8 mouse cellular contexts compared by ENCODE assay signal in the genomic region with DNA sequence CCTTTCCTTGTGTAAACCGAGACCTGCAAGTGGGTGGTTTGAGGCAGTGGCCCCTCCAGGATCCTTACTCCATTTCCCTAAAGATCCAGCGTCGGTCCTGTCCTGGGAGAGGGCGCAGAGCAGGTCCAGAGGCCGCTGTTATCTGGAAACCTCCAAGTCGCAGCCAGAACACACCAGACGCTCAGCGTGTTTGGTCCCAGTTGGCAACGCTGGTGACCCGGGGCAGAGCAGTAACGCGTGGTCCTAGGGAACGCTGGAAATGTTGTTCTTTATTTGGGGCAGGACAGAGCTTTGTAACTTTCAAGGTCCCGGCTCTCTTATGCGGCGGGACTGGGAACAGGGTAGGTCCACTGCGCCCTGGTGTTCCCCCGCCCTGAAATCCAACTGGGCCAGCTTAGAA. TPM values are rescaled to one million over a fixed set of nuclear protein-coding genes. Genes with fewer than 3 reads are reported as not detected.
DNase-seq lines count a peak whose midpoint lies in the region; ATAC-seq and TF ChIP-seq lines count a peak whose summit lies in the region.

No protein-coding gene starts in this region.

- no peak for TF ChIP-seq CTCF in thymus, adult 2 months (IDR thresholded peaks at IDR 0.05; ENCODE audit: borderline replicate concordance, control insufficient read depth, extremely low read depth, insufficient read depth, low read length, poor library complexity)
- no peak for TF ChIP-seq CTCF in intestine, postnatal 0 days (IDR thresholded peaks at IDR 0.05; ENCODE audit: low read depth)

- 24% methylated on average over 18 of the region's 18 CpGs for WGBS in thymus, adult 2 months
- WGBS in intestine, postnatal 0 days, result 3% methylated on average over 18 of the region's 18 CpGs
- 5% methylated on average over 18 of the region's 18 CpGs for WGBS in neural tube, embryonic 14.5 days

- peak overlapping the region; percentile 56 for H3K4me3 ChIP-seq in thymus, adult 2 months (ENCODE audit: control insufficient read depth, insufficient read depth, low read length)
- peak overlapping the region; percentile 78 for H3K4me3 ChIP-seq in intestine, postnatal 0 days (ENCODE audit: low read depth, low read length)
- H3K4me3 ChIP-seq in neural tube, embryonic 14.5 days (ENCODE audit: low read depth, low read length), result peak overlapping the region; percentile 54

- peak overlapping the region; percentile 74 for H3K9ac ChIP-seq in intestine, postnatal 0 days (ENCODE audit: low read depth, low read length)
- H3K9ac ChIP-seq in neural tube, embryonic 14.5 days (replicated peaks; ENCODE audit: low read depth, low read length), result peak overlapping the region; percentile 41; the same call in 1 of the 2 replicates

- peaks cover 55% of the 10 kb centered on the region for H3K4me1 ChIP-seq in thymus, adult 2 months (replicated peaks; ENCODE audit: control insufficient read depth, insufficient read depth, low read length)
- H3K4me1 ChIP-seq in intestine, postnatal 0 days (replicated peaks; ENCODE audit: control insufficient read depth, insufficient read depth, low read length), result peaks cover 10% of the 10 kb centered on the region; the same call in 1 of the 2 replicates
- H3K4me1 ChIP-seq in neural tube, embryonic 14.5 days (ENCODE audit: control insufficient read depth, insufficient read depth, low read length), result peaks cover 5% of the 10 kb centered on the region; the same call in 1 of the 2 replicates

- no peaks in the 10 kb centered on the region for H3K36me3 ChIP-seq in thymus, adult 2 months (ENCODE audit: control insufficient read depth, insufficient read depth, low read length)
- H3K36me3 ChIP-seq in intestine, postnatal 0 days (ENCODE audit: control insufficient read depth, insufficient read depth), result 0 out of 2 replicates have a peak, but pooled peaks cover 4% of the 10 kb centered on the region
- H3K36me3 ChIP-seq in neural tube, embryonic 14.5 days (ENCODE audit: control insufficient read depth, insufficient read depth, low read length), result no peaks in the 10 kb centered on the region

- intact Hi-C loops in gastrocnemius, postnatal 36 days (cut with DNase I), result no loop called here

- H3K4me2 ChIP-seq in intestine, postnatal 0 days (replicated peaks; ENCODE audit: low read depth), result peak overlapping the region; percentile 78
- peak overlapping the region; percentile 95 for H3K4me2 ChIP-seq in neural tube, embryonic 14.5 days (ENCODE audit: low read depth, low read length)

- ATAC-seq in intestine, postnatal 0 days, result no peak
- peak; percentile 12; the same call in 1 of the 2 replicates for ATAC-seq in neural tube, embryonic 14.5 days (ENCODE audit: low read depth)

- peak; percentile 41 for DNase-seq in adrenal gland, postnatal 25 days
- DNase-seq in adrenal gland, adult 8-10 months, result no peak
- DNase-seq in thymus, adult 2 months, result no peak
- no peak for DNase-seq in thymus, adult 18-20 months
- DNase-seq in cerebellum, adult 9-11 months, result no peak
- no peak for DNase-seq in gastrocnemius, postnatal 36 days

- TF ChIP-seq POLR2A in thymus, adult 2 months (IDR thresholded peaks at IDR 0.05; ENCODE audit: control insufficient read depth, extremely low read depth, insufficient read depth, low read length, poor library complexity), result no peak

- H3K9me3 ChIP-seq in intestine, postnatal 0 days (ENCODE audit: control insufficient read depth), result no peaks in the 10 kb centered on the region
- no peaks in the 10 kb centered on the region for H3K9me3 ChIP-seq in neural tube, embryonic 14.5 days (ENCODE audit: control insufficient read depth, low read length)

- no peak overlapping the region for H3K27ac ChIP-seq in thymus, adult 2 months (ENCODE audit: control insufficient read depth, insufficient read depth, low read length)
- H3K27ac ChIP-seq in intestine, postnatal 0 days (ENCODE audit: low read depth, low read length), result peak overlapping the region; percentile 76
- no peak overlapping the region for H3K27ac ChIP-seq in neural tube, embryonic 14.5 days (ENCODE audit: low read depth, low read length)

- H3K27me3 ChIP-seq in thymus, adult 2 months (ENCODE audit: control insufficient read depth, insufficient read depth, low read length), result no peaks in the 10 kb centered on the region
- H3K27me3 ChIP-seq in intestine, postnatal 0 days (replicated peaks; ENCODE audit: control insufficient read depth, insufficient read depth, low read length), result no peaks in the 10 kb centered on the region
- H3K27me3 ChIP-seq in neural tube, embryonic 14.5 days (ENCODE audit: control insufficient read depth, insufficient read depth, low read length), result peaks cover 38% of the 10 kb centered on the region

RNA-seq across cellular contexts. Expression of a gene that starts 0.4 kb away (rescaled TPM):
- 77.2 and 92.4 TPM in 2 replicates for total RNA-seq in adrenal gland, postnatal 25 days (2021)
- 10 to 100 TPM; 79.6 to 95.9 (median 87.5) TPM for total RNA-seq in adrenal gland, adult 8-10 months (2022)
- polyA plus RNA-seq in thymus, adult 2 months (2012; rRNA removed), result 47.3 and 49.3 TPM in 2 replicates
- 9.5 and 10.2 TPM in 2 replicates for polyA plus RNA-seq in intestine, postnatal 0 days (2015; fragmentation: Nextera tagmentation; extraction: Ambion mirVana)
- 0.71 and 1.4 TPM in 2 replicates for polyA plus RNA-seq in neural tube, embryonic 14.5 days (2014; fragmentation: Nextera tagmentation; extraction: Ambion mirVana)
- 10 to 100 TPM; 12.4 to 13.3 TPM for total RNA-seq in gastrocnemius, postnatal 36 days (2021)

RNA-seq across cellular contexts. Expression of a gene that starts 6.9 kb away (rescaled TPM):
- 6.1 and 9.5 TPM in 2 replicates for total RNA-seq in adrenal gland, postnatal 25 days (2021)
- total RNA-seq in adrenal gland, adult 8-10 months (2022), result 10 to 100 TPM in 3 of 4 experiments, 1 to 10 TPM in 1; 5.8 to 22.3 (median 14.0) TPM
- 6.0 and 6.4 TPM in 2 replicates for polyA plus RNA-seq in thymus, adult 2 months (2012; rRNA removed)
- 0.90 and 1.3 TPM in 2 replicates for polyA plus RNA-seq in intestine, postnatal 0 days (2015; fragmentation: Nextera tagmentation; extraction: Ambion mirVana)
- polyA plus RNA-seq in neural tube, embryonic 14.5 days (2014; fragmentation: Nextera tagmentation; extraction: Ambion mirVana), result 0.41 TPM in 1 of 2 replicates, not detected in the other
- total RNA-seq in gastrocnemius, postnatal 36 days (2021), result under 1 TPM in 1 of 2 experiments, not detected in 1; 0.25 TPM

RNA-seq across cellular contexts. Expression of a gene that starts 37.6 kb away (rescaled TPM):
- total RNA-seq in adrenal gland, postnatal 25 days (2021), result 35.0 and 46.2 TPM in 2 replicates
- total RNA-seq in adrenal gland, adult 8-10 months (2022), result 10 to 100 TPM; 46.5 to 54.7 (median 50.7) TPM
- 101 and 106 TPM in 2 replicates for polyA plus RNA-seq in thymus, adult 2 months (2012; rRNA removed)
- 24.5 and 26.3 TPM in 2 replicates for polyA plus RNA-seq in intestine, postnatal 0 days (2015; fragmentation: Nextera tagmentation; extraction: Ambion mirVana)
- 63.3 and 65.9 TPM in 2 replicates for polyA plus RNA-seq in neural tube, embryonic 14.5 days (2014; fragmentation: Nextera tagmentation; extraction: Ambion mirVana)
- 10 to 100 TPM; 10.9 to 12.7 TPM for total RNA-seq in gastrocnemius, postnatal 36 days (2021)

RNA-seq across cellular contexts. Expression of a gene that starts 48.8 kb away (rescaled TPM):
- total RNA-seq in adrenal gland, postnatal 25 days (2021), result 0.38 and 0.73 TPM in 2 replicates
- 1 to 10 TPM; 1.1 to 3.0 (median 1.4) TPM for total RNA-seq in adrenal gland, adult 8-10 months (2022)
- 0.98 and 1.9 TPM in 2 replicates for polyA plus RNA-seq in thymus, adult 2 months (2012; rRNA removed)
- polyA plus RNA-seq in intestine, postnatal 0 days (2015; fragmentation: Nextera tagmentation; extraction: Ambion mirVana), result not detected in 2 replicates
- 0.58 and 1.9 TPM in 2 replicates for polyA plus RNA-seq in neural tube, embryonic 14.5 days (2014; fragmentation: Nextera tagmentation; extraction: Ambion mirVana)
- not detected for total RNA-seq in gastrocnemius, postnatal 36 days (2021)
